Mouse (Mus musculus) myocyte (in vitro differentiated cells): ENCODE measurements around the gene Scand1.

ENCODE experiments used
- E2F4 ChIP-seq: IDR thresholded peaks from one replicate; pipeline ENCODE4 v1.6.1; 2011; ENCODE audit warnings: mild to moderate bottlenecking, control low read depth, moderate library complexity; ENCODE audit not compliant: insufficient read depth
- MAX ChIP-seq: IDR thresholded peaks from one replicate; pipeline ENCODE4 v1.6.1; 2011; ENCODE audit warnings: low read depth, mild to moderate bottlenecking, control low read depth
- MYOD1 ChIP-seq, 3 experiments: IDR thresholded peaks; one replicate each; pipeline ENCODE4 v1.6.1; 2011; ENCODE audit warnings: control low read depth in 2 of 3, low read depth in 2 of 3, mild to moderate bottlenecking in 2 of 3, moderate library complexity in 1 of 3; ENCODE audit not compliant: insufficient read length in 2 of 3, control insufficient read depth in 1 of 3
- POLR2A ChIP-seq: IDR thresholded peaks from one replicate; pipeline ENCODE4 v1.6.1; 2011; ENCODE audit warnings: low read depth, mild to moderate bottlenecking, control low read depth, moderate library complexity; ENCODE audit not compliant: insufficient read length
- SRF ChIP-seq: IDR thresholded peaks from one replicate; pipeline ENCODE4 v1.6.1; 2011; ENCODE audit warnings: low read depth; ENCODE audit not compliant: control insufficient read depth, insufficient read length

GRCm38 (mm10) chr2:156314811-156315210 is 2.3 kb upstream of the Scand1 start:
- TF ChIP-seq E2F4 = no peak
- no peak for TF ChIP-seq MAX
- no peak for TF ChIP-seq POLR2A
- no peak for TF ChIP-seq MYOD1 (IDR thresholded peaks at IDR 0.05; ENCODE audit: control insufficient read depth in 1 of 3, insufficient read length in 2 of 3, low read depth in 2 of 3)
- no peak for TF ChIP-seq SRF
